Mouse (Mus musculus): ENCODE results near the gene Rbbp4.

Gene Rbbp4

DNA sequence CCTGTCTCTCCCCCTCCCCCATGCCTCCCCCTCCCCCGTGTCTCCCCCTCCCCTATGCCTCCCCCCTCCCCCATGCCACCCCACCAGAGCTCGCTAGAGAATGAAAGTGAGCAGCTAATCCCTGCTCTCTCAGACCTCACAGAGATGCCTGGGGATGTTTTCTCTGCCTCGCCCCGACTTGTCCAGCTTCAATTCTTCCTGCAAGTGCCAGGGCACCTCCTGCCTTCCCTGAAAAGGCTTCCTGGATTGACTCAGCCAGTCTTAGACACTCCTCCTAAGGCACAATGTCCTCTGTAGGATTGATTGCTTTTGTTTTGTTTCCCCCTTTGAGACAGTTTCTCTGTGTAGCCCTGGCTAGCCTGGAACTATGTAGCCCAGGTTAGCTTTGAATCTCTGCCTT is 74.0 kb downstream of the Rbbp4 start, which contains the start of gene C77080:
Gene C77080 (minus strand): TSS at position 209 of the 400 bp plus-strand sequence.
- in situ Hi-C loops (cut with MboI; ENCODE audit: low sequenced_read_pairs), result no loop called here

DNA sequence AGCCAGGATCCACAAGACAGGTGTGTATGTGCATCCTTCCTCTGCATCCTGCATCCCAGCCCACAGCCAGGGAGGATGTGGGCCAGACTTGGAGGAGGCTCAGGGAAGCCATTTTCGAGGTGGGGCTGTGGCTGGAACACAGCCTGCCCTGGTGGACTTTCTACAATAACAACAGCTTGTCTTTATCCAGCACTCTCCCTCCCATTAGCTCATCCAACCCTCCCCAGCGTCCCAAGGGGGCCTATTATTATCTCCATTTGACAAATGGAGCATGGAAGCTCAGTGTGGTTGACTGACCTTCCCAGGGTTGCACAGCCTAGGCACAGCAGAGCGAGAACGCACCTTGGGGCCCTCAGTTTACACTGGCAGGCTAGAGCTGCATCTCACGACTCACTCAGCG is 74.5 kb downstream of the Rbbp4 start:
- in situ Hi-C loops (cut with MboI; ENCODE audit: low sequenced_read_pairs), result no loop called here

GRCm38 (mm10) chr4:129259101-129259500 is 76.1 kb downstream of the Rbbp4 start:
- in situ Hi-C loops (cut with MboI; ENCODE audit: low sequenced_read_pairs), result no loop called here

Measured in CH12F3 (cell line).